Mouse (Mus musculus): ENCODE results near the gene Cptp. TPM values are rescaled to one million over a fixed set of nuclear protein-coding genes. Genes with fewer than 3 reads are reported as not detected.

Cptp gene
- polyA plus RNA-seq (2015; fragmentation: Nextera tagmentation; extraction: Ambion mirVana): 8.0 and 8.1 TPM in 2 replicates

DNA sequence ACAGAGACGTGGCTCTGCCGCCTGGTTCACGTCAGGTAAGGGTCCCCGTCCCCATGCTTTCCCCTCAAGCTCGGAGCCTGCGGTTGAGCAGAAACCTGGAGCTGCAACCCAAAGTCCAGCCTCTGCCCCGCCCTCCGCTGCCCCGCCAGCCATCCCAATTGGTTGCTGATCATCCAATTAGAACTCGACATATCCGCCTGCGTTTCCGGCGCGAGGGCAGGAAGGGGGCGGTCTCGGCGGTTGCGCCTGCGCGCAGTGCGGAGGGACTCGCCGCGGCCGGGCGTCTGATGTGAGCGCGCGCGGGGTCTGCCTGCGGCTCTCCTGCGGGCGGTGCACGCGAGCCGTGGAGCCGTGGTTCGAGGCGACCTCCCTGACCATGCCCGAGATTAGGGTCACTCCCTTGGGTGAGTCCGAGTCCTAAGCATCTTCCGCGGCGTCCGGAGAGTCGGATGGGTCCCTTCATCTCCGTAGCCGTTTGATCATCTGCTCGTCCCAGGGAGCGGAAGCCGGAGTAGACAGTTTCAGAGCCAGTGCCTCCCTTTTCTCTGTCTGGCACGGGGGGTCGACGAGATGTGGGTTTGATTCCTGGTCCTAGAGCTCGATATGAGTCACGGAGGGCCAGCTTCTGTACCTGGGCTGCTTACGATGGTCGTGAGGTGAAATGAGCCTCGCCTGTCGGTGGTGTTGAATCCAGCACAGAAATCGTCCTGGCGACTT, at the start of gene Cptp, which contains the start of gene Ints11:
Gene Cptp (minus strand): TSS at position 124 of the 717 bp plus-strand sequence.
Gene Ints11 (plus strand): TSS at position 230 of the 717 bp plus-strand sequence.

DNA sequence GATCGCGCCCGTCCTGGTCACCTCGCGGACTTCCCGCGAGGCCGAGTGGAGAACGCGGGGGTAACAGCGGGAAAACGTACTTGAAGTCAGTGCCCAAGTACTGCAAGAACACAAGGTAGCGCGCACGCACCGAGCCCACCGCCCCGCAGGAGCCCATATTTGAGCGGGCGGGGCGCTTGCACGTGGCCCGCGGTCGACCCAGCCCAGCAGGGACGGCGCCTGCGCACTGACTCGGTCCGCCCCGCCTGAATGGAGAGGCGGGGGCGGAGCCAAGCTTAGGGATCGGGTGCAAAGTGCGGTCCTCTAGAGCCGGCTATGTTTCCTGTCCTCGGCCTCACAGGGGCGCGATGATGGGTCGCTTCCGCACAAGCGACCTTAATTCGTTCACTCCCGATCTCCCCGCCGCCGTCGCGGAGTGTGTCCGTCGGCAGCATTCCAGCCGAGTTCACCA, 22.3 kb upstream of the Cptp start, which contains the start of the genes Pusl1 and Acap3:
Gene Pusl1 (minus strand): TSS at position 231 of the 451 bp plus-strand sequence.
Gene Acap3 (plus strand): TSS at position 272 of the 451 bp plus-strand sequence.

DNA sequence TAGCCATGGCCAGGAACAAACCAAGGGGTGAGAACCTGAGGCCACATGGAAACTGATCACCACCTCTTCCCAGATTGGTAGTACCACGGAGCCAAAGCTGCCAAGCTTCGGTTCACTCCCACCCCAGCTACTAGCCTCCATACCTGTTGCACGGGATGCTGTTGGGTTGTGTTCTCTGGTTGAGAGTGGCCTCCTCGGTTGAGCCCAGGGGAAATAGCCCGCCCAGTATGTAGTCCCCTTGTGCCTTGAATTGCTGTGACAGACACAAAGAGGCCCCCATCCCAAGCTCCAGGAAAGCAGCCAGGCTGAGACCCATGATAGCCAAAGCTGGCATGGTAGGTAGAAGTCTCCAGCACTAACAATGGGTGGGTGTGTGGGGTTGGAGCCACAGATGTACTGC, 6.2 kb downstream of the Cptp start, which contains the start of gene Tas1r3:
Gene Tas1r3 (minus strand): TSS at position 362 of the 400 bp plus-strand sequence.

DNA sequence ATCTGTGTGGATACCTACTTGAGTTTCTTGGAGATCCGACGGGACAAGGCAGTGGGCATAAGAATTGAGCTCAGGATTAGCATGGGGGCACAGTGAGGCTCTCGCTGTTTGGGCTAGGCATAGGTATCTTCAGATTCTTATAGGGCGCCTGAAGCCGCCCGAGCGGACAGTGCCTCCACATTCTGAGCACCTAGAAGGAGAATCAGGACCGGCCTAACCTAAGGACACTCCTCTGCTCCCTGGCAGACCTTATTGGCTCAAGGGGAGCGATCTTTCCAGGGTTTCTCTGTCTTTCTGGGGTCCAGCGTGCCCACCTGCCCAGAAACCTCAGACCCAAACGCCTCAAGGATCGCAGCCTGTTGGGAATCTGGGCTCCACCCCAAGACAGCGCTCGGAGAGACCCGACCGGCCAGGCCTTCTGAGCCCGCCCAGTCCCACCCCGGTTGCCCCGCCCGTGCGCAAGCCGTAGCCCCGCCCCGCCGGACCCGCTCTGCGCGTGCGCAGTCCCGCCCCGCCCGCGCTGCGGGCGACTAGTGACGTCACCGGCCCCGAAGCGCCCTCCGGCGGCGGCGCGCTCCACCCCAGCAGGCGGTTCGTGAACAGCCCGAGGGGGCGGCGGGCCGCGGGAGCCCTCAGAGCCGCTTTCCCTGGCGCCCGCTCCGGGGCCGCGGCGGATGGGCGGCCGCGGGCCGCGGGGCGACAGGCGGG, 22.2 kb downstream of the Cptp start, which contains the start of gene Dvl1:
Gene Dvl1 (plus strand): TSS at position 532 of the 708 bp plus-strand sequence.

DNA sequence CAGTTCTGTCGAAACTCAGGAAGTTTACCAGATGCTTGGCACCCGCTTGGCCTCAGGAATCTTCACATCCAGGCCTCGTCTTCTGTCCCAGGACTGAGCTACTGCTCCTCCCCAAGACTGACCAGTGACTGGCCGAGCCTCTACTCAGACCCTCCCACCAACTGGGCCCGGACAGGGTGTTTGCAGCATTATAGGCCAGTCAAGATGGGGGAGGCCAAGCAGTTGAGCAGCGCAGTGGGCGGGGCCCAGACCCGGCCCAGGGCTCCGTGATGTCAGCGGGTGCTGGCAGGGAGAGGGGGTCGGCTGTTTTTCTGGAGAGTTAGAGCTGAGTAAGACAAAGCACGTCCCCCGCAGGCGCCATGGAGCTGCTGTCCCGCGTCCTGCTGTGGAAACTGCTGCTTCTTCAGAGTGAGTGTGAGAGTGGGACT, 29.7 kb downstream of the Cptp start, which contains the start of gene Mxra8:
Gene Mxra8 (plus strand): TSS at position 198 of the 428 bp plus-strand sequence.

DNA sequence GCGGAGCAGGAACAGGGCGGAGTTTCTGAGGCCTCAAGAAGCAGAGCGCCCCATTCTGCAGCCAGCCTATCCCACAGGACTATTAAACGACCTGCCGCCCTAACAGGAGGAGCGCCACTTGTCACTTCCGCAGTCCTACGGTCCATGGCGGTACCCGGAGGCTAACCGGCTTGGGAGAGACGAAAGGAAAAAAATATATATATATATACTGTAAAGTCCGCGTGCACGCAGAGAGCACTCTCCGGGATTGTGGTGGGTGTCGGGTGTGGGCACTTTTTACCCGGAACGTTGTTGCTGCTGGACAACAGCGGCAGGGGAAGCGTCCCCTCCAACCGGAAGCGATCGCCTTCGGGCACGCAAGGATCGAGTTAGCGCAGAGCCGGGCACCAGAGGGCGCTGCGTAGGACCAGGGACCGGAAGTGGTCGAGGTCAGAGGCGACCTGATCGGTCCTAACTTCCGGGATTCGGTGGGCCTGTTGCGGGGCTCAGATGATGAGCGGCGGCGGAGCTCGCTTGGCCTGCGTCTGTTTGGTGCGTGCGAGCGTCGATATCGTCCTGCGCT, 38.0 kb downstream of the Cptp start, which contains the start of gene Aurkaip1:
Gene Aurkaip1 (plus strand): TSS at position 68 of the 562 bp plus-strand sequence.

Small RNAs within 50 kb of the gene (microRNA-seq; reads per million reads assigned to microRNA genes)
- 0 reads per million in 2 experiments for gene Gm22991

Other genes starting within 250 kb of the Cptp start
- gene Cdk11b, start 244.6 kb downstream of the Cptp start, polyA plus RNA-seq (2015; fragmentation: Nextera tagmentation; extraction: Ambion mirVana): 39.1 and 44.5 TPM in 2 replicates
- gene Gm10563, start 224.0 kb downstream of the Cptp start, polyA plus RNA-seq (2015; fragmentation: Nextera tagmentation; extraction: Ambion mirVana): not detected in 2 replicates
- 38.5 and 62.9 TPM in 2 replicates for gene Mmp23, start 216.1 kb downstream of the Cptp start, polyA plus RNA-seq (2015; fragmentation: Nextera tagmentation; extraction: Ambion mirVana)
- 13.3 and 14.7 TPM in 2 replicates for gene Mib2, start 200.2 kb downstream of the Cptp start, polyA plus RNA-seq (2015; fragmentation: Nextera tagmentation; extraction: Ambion mirVana)
- 4.6 and 6.1 TPM in 2 replicates for gene Fndc10, start 175.1 kb downstream of the Cptp start, polyA plus RNA-seq (2015; fragmentation: Nextera tagmentation; extraction: Ambion mirVana)
- gene Ssu72, start 164.6 kb downstream of the Cptp start, polyA plus RNA-seq (2015; fragmentation: Nextera tagmentation; extraction: Ambion mirVana): 90.9 and 95.8 TPM in 2 replicates
- gene Tmem240, start 134.6 kb downstream of the Cptp start, polyA plus RNA-seq (2015; fragmentation: Nextera tagmentation; extraction: Ambion mirVana): 0.28 and 0.58 TPM in 2 replicates
- 56.3 and 59.2 TPM in 2 replicates for gene Atad3a, start 108.3 kb downstream of the Cptp start, polyA plus RNA-seq (2015; fragmentation: Nextera tagmentation; extraction: Ambion mirVana)
- 20.3 and 22.5 TPM in 2 replicates for gene Vwa1, start 94.7 kb downstream of the Cptp start, polyA plus RNA-seq (2015; fragmentation: Nextera tagmentation; extraction: Ambion mirVana)
- 1.4 and 1.5 TPM in 2 replicates for gene Tmem88b, start 83.6 kb downstream of the Cptp start, polyA plus RNA-seq (2015; fragmentation: Nextera tagmentation; extraction: Ambion mirVana)
- 0.13 and 0.15 TPM in 2 replicates for gene Ankrd65, start 79.0 kb downstream of the Cptp start, polyA plus RNA-seq (2015; fragmentation: Nextera tagmentation; extraction: Ambion mirVana)
- 172 and 176 TPM in 2 replicates for gene Mrpl20, start 66.6 kb downstream of the Cptp start, polyA plus RNA-seq (2015; fragmentation: Nextera tagmentation; extraction: Ambion mirVana)
- gene Ccnl2, start 57.0 kb downstream of the Cptp start, polyA plus RNA-seq (2015; fragmentation: Nextera tagmentation; extraction: Ambion mirVana): 89.3 and 91.0 TPM in 2 replicates
- gene Aurkaip1, start 38.2 kb downstream of the Cptp start, polyA plus RNA-seq (2015; fragmentation: Nextera tagmentation; extraction: Ambion mirVana): 131 and 148 TPM in 2 replicates
- gene Mxra8, start 29.8 kb downstream of the Cptp start, polyA plus RNA-seq (2015; fragmentation: Nextera tagmentation; extraction: Ambion mirVana): 109 and 120 TPM in 2 replicates
- gene Dvl1, start 22.0 kb downstream of the Cptp start, polyA plus RNA-seq (2015; fragmentation: Nextera tagmentation; extraction: Ambion mirVana): 13.5 and 16.4 TPM in 2 replicates
- gene Tas1r3, start 6.1 kb downstream of the Cptp start, polyA plus RNA-seq (2015; fragmentation: Nextera tagmentation; extraction: Ambion mirVana): 0.16 and 0.21 TPM in 2 replicates
- gene Ints11, start 106 bp upstream of the Cptp start, polyA plus RNA-seq (2015; fragmentation: Nextera tagmentation; extraction: Ambion mirVana): 23.9 and 26.2 TPM in 2 replicates
- 24.9 and 28.0 TPM in 2 replicates for gene Pusl1, start 22.3 kb upstream of the Cptp start, polyA plus RNA-seq (2015; fragmentation: Nextera tagmentation; extraction: Ambion mirVana)
- gene Acap3, start 22.4 kb upstream of the Cptp start, polyA plus RNA-seq (2015; fragmentation: Nextera tagmentation; extraction: Ambion mirVana): 9.6 and 9.8 TPM in 2 replicates
- 65.7 and 69.6 TPM in 2 replicates for gene Ube2j2, start 74.4 kb upstream of the Cptp start, polyA plus RNA-seq (2015; fragmentation: Nextera tagmentation; extraction: Ambion mirVana)
- gene C1qtnf12, start 92.9 kb upstream of the Cptp start, polyA plus RNA-seq (2015; fragmentation: Nextera tagmentation; extraction: Ambion mirVana): 22.7 and 51.1 TPM in 2 replicates
- gene B3galt6, start 123.2 kb upstream of the Cptp start, polyA plus RNA-seq (2015; fragmentation: Nextera tagmentation; extraction: Ambion mirVana): 8.4 and 8.5 TPM in 2 replicates
- 85.8 and 116 TPM in 2 replicates for gene Sdf4, start 123.4 kb upstream of the Cptp start, polyA plus RNA-seq (2015; fragmentation: Nextera tagmentation; extraction: Ambion mirVana)
- 0.23 and 0.38 TPM in 2 replicates for gene Tnfrsf4, start 144.4 kb upstream of the Cptp start, polyA plus RNA-seq (2015; fragmentation: Nextera tagmentation; extraction: Ambion mirVana)
- 1.0 and 1.3 TPM in 2 replicates for gene Tnfrsf18, start 156.7 kb upstream of the Cptp start, polyA plus RNA-seq (2015; fragmentation: Nextera tagmentation; extraction: Ambion mirVana)
- gene Ttll10, start 190.0 kb upstream of the Cptp start, polyA plus RNA-seq (2015; fragmentation: Nextera tagmentation; extraction: Ambion mirVana): not detected in 2 replicates
- 4.9 and 5.1 TPM in 2 replicates for gene 9430015G10Rik, start 240.5 kb upstream of the Cptp start, polyA plus RNA-seq (2015; fragmentation: Nextera tagmentation; extraction: Ambion mirVana)